Mouse (Mus musculus): ENCODE results near the gene Gnb1l.

- TF ChIP-seq CTCF (IDR thresholded peaks at IDR 0.05; ENCODE audit: low read depth), result no peak
- no peak for TF ChIP-seq EP300 (IDR thresholded peaks at IDR 0.05; ENCODE audit: low read depth)
These were observed 8.1 kb downstream of the Gnb1l start for GRCm38 (mm10) chr16:18506524-18507199.

Data from heart, postnatal 0 days (tissue).